Mouse (Mus musculus) cerebellum, postnatal 25 days (tissue): ENCODE data around the gene Serinc2.
"Not testable (repeated sequence)": the region's sequence is repeated elsewhere in the genome, so short reads cannot be mapped to it uniquely, and the experiment has no call there.

ENCODE experiments used
- DNase-seq, 2 experiments: peaks; one replicate each; pipeline ENCODE4 v3.0.0; 2021; ENCODE audit warnings: mixed read lengths in 2 of 2

Serinc2 gene

GRCm38 (mm10) chr4:130252441-130253157, 26.4 kb downstream of the Serinc2 start:
- no peak for DNase-seq

GRCm38 (mm10) chr4:130251763-130252162, 27.2 kb downstream of the Serinc2 start:
- no peak for DNase-seq

GRCm38 (mm10) chr4:130251172-130251705, 27.8 kb downstream of the Serinc2 start:
- no peak for DNase-seq

- DNase-seq = no peak
Measured at GRCm38 (mm10) chr4:130248636-130249035, 30.4 kb downstream of the Serinc2 start.

- peak; percentile 68 to 85 for DNase-seq
Measured at GRCm38 (mm10) chr4:130246132-130246531, 32.9 kb downstream of the Serinc2 start.

GRCm38 (mm10) chr4:130244749-130245148, 34.3 kb downstream of the Serinc2 start:
- DNase-seq = no peak

GRCm38 (mm10) chr4:130243621-130244020, 35.4 kb downstream of the Serinc2 start:
- DNase-seq = not testable (repeated sequence)

- DNase-seq = no peak
Measured at GRCm38 (mm10) chr4:130242956-130243355, 36.0 kb downstream of the Serinc2 start.

GRCm38 (mm10) chr4:130240695-130241094, 38.3 kb downstream of the Serinc2 start:
- DNase-seq = no peak

- no peak for DNase-seq
Measured at GRCm38 (mm10) chr4:130237607-130238006, 41.4 kb downstream of the Serinc2 start.

GRCm38 (mm10) chr4:130236361-130236760, 42.6 kb downstream of the Serinc2 start:
- DNase-seq = no peak

- no peak for DNase-seq
Measured at GRCm38 (mm10) chr4:130224071-130224470, 54.9 kb downstream of the Serinc2 start.

GRCm38 (mm10) chr4:130222179-130222578, 56.8 kb downstream of the Serinc2 start, which contains the start of gene Gm853:
TSS of gene Gm853 (minus strand) at chr4:130222401.
- no peak for DNase-seq

GRCm38 (mm10) chr4:130220176-130220575, 58.8 kb downstream of the Serinc2 start:
- no peak for DNase-seq

GRCm38 (mm10) chr4:130215392-130215791, 63.6 kb downstream of the Serinc2 start:
- no peak for DNase-seq

- DNase-seq = no peak
Measured at GRCm38 (mm10) chr4:130213857-130214256, 65.1 kb downstream of the Serinc2 start.

- no peak for DNase-seq
Measured at GRCm38 (mm10) chr4:130213197-130213596, 65.8 kb downstream of the Serinc2 start.

GRCm38 (mm10) chr4:130212421-130212820, 66.6 kb downstream of the Serinc2 start:
- DNase-seq = no peak

- no peak for DNase-seq
Measured at GRCm38 (mm10) chr4:130211870-130212269, 67.1 kb downstream of the Serinc2 start.
